Mouse (Mus musculus): ENCODE data around the gene Trim50. TPM values are rescaled to one million over a fixed set of nuclear protein-coding genes. Genes with fewer than 3 reads are reported as not detected.
A peak's percentile ranks its signal among the peaks of the same experiment; 100 is the strongest.

The Trim50 gene
- total RNA-seq, 1 experiment: not detected

GRCm38 (mm10) chr5:135369787-135370654 is 16.9 kb downstream of the Trim50 start, which contains the start of gene Nsun5:
TSS of gene Nsun5 (plus strand) at chr5:135369953.
- in situ Hi-C loops (cut with MboI; ENCODE audit: low sequenced_read_pairs in 2 of 2, unreplicated experiment in 2 of 2): no loop called here
- H3K9ac ChIP-seq (ENCODE audit: insufficient read depth, low read depth, low read length, poor library complexity, severe bottlenecking): peak within 1 kb of the TSS; percentile 95
- H3K4me1 ChIP-seq (ENCODE audit: control insufficient read depth in 2 of 2, insufficient read depth in 2 of 2, low read length in 2 of 2, poor library complexity in 1 of 2): peaks cover 0 to 4% of the 10 kb centered on the region in 2 experiments; a peak in 1 of 4 replicates
- H3K9me3 ChIP-seq (ENCODE audit: control insufficient read depth, insufficient read depth, low read depth, low read length): no peaks in the 10 kb centered on the region
- H3K4me3 ChIP-seq (ENCODE audit: insufficient read depth in 1 of 2, low read depth in 1 of 2, low read length in 2 of 2, poor library complexity in 1 of 2, severe bottlenecking in 1 of 2): peak within 1 kb of the TSS; percentile 97 to 99
- H3K36me3 ChIP-seq (ENCODE audit: control insufficient read depth, insufficient read depth, low read length, poor library complexity, severe bottlenecking): peaks cover 14% of the 10 kb centered on the region
- peak; percentile 96 for DNase-seq (ENCODE audit: low read depth, low spot score)
- peak within 1 kb of the TSS; percentile 65 for H3K27ac ChIP-seq (ENCODE audit: insufficient read depth, low read depth, low read length, poor library complexity, severe bottlenecking)
- TF ChIP-seq MAFK (IDR thresholded peaks at IDR 0.05; ENCODE audit: insufficient read depth, low read depth, low read length) (no peak), CHD2 (IDR thresholded peaks at IDR 0.05; ENCODE audit: low read depth, low read length) (no peak), HCFC1 (IDR thresholded peaks at IDR 0.05; ENCODE audit: borderline replicate concordance, insufficient read depth, low read length) (peak; percentile 71)

GRCm38 (mm10) chr5:135371195-135371594 is 18.1 kb downstream of the Trim50 start:
- no peak for TF ChIP-seq MAFK (IDR thresholded peaks at IDR 0.05; ENCODE audit: insufficient read depth, low read depth, low read length)
- TF ChIP-seq HCFC1 (IDR thresholded peaks at IDR 0.05; ENCODE audit: borderline replicate concordance, insufficient read depth, low read length): no peak
- no peak for TF ChIP-seq ZNF384 (IDR thresholded peaks at IDR 0.05; ENCODE audit: low read depth, low read length)
- TF ChIP-seq CHD2 (IDR thresholded peaks at IDR 0.05; ENCODE audit: low read depth, low read length): no peak
- no peak for TF ChIP-seq ZC3H11A (IDR thresholded peaks at IDR 0.05; ENCODE audit: borderline replicate concordance, low read depth, low read length)
- peaks cover 25% of the 10 kb centered on the region for H3K36me3 ChIP-seq (ENCODE audit: control insufficient read depth, insufficient read depth, low read length, poor library complexity, severe bottlenecking)
- in situ Hi-C loops (cut with MboI; ENCODE audit: low sequenced_read_pairs in 2 of 2, unreplicated experiment in 2 of 2): no loop called here
- H3K4me1 ChIP-seq (ENCODE audit: control insufficient read depth in 2 of 2, insufficient read depth in 2 of 2, low read length in 2 of 2, poor library complexity in 1 of 2): peaks cover 0 to 4% of the 10 kb centered on the region in 2 experiments; a peak in 1 of 4 replicates
- no peak overlapping the region for H3K27ac ChIP-seq (ENCODE audit: insufficient read depth, low read depth, low read length, poor library complexity, severe bottlenecking)
- H3K4me3 ChIP-seq (ENCODE audit: insufficient read depth in 1 of 2, low read depth in 1 of 2, low read length in 2 of 2, poor library complexity in 1 of 2, severe bottlenecking in 1 of 2): no peak overlapping the region
- no peaks in the 10 kb centered on the region for H3K9me3 ChIP-seq (ENCODE audit: control insufficient read depth, insufficient read depth, low read depth, low read length)
- no peak overlapping the region for H3K9ac ChIP-seq (ENCODE audit: insufficient read depth, low read depth, low read length, poor library complexity, severe bottlenecking)
- no peak for DNase-seq (ENCODE audit: low read depth, low spot score)

DNA sequence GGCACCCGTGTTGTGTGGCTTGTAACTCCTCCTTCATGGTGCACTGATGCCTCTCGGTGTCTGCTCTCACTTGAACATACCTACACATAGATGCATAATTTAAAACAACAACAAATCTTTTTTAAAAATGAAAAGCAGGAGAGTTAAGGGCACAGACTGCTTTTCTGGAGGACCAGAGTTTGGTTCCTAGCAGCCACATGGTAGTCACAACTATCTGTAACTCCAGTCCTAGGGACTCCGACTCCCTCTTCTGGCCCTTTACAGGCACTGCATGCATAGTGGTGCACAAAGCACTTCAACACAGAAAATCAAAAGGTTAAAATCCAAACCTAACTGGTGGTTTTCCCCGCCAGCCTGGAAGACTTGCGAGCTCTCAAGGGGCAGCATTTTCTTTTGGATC is 20.5 kb downstream of the Trim50 start:
- in situ Hi-C loops (cut with MboI; ENCODE audit: low sequenced_read_pairs in 2 of 2, unreplicated experiment in 2 of 2): no loop called here
- no peak overlapping the region for H3K9ac ChIP-seq (ENCODE audit: insufficient read depth, low read depth, low read length, poor library complexity, severe bottlenecking)
- no peak for DNase-seq (ENCODE audit: low read depth, low spot score)
- no peak overlapping the region for H3K27ac ChIP-seq (ENCODE audit: insufficient read depth, low read depth, low read length, poor library complexity, severe bottlenecking)
- no peak for TF ChIP-seq ZNF384 (IDR thresholded peaks at IDR 0.05; ENCODE audit: low read depth, low read length)
- 0 out of 2 replicates have a peak, but pooled peaks have one; percentile 28 for TF ChIP-seq HCFC1 (IDR thresholded peaks at IDR 0.05; ENCODE audit: borderline replicate concordance, insufficient read depth, low read length)
- no peak overlapping the region for H3K4me3 ChIP-seq (ENCODE audit: insufficient read depth in 1 of 2, low read depth in 1 of 2, low read length in 2 of 2, poor library complexity in 1 of 2, severe bottlenecking in 1 of 2)
- no peaks in the 10 kb centered on the region for H3K9me3 ChIP-seq (ENCODE audit: control insufficient read depth, insufficient read depth, low read depth, low read length)
- peaks cover 0 to 2% of the 10 kb centered on the region in 2 experiments; a peak in 1 of 4 replicates for H3K4me1 ChIP-seq (ENCODE audit: control insufficient read depth in 2 of 2, insufficient read depth in 2 of 2, low read length in 2 of 2, poor library complexity in 1 of 2)
- peaks cover 42% of the 10 kb centered on the region for H3K36me3 ChIP-seq (ENCODE audit: control insufficient read depth, insufficient read depth, low read length, poor library complexity, severe bottlenecking)

DNA sequence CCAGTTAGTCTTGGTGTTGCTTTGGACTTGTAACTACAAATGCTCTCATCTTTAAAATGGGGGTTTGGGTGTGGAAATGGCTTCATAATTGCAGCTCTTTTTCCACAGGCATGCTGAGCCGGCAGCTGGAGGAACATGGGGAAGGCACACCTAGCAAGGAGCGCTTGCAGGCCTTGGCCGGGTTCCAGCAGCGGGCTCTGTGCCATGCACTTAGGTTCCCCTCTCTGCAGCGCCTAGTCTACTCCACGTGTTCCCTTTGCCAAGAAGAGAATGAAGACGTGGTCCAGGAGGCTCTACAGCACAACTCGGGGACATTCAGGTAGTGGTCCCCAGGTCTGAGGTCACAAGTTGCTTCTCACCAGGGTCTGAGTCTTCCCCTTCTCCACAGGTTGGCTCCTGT is 22.1 kb downstream of the Trim50 start:
- H3K9me3 ChIP-seq (ENCODE audit: control insufficient read depth, insufficient read depth, low read depth, low read length): no peaks in the 10 kb centered on the region
- H3K4me3 ChIP-seq (ENCODE audit: insufficient read depth in 1 of 2, low read depth in 1 of 2, low read length in 2 of 2, poor library complexity in 1 of 2, severe bottlenecking in 1 of 2): no peak overlapping the region
- TF ChIP-seq HCFC1 (IDR thresholded peaks at IDR 0.05; ENCODE audit: borderline replicate concordance, insufficient read depth, low read length) (no peak), CHD2 (IDR thresholded peaks at IDR 0.05; ENCODE audit: low read depth, low read length) (no peak), ZC3H11A (IDR thresholded peaks at IDR 0.05; ENCODE audit: borderline replicate concordance, low read depth, low read length) (no peak), ZNF384 (IDR thresholded peaks at IDR 0.05; ENCODE audit: low read depth, low read length) (no peak), MAFK (IDR thresholded peaks at IDR 0.05; ENCODE audit: insufficient read depth, low read depth, low read length) (no peak)
- H3K36me3 ChIP-seq (ENCODE audit: control insufficient read depth, insufficient read depth, low read length, poor library complexity, severe bottlenecking): peaks cover 54% of the 10 kb centered on the region
- in situ Hi-C loops (cut with MboI; ENCODE audit: low sequenced_read_pairs in 2 of 2, unreplicated experiment in 2 of 2): no loop called here
- no peak overlapping the region for H3K27ac ChIP-seq (ENCODE audit: insufficient read depth, low read depth, low read length, poor library complexity, severe bottlenecking)
- no peak overlapping the region for H3K9ac ChIP-seq (ENCODE audit: insufficient read depth, low read depth, low read length, poor library complexity, severe bottlenecking)
- peaks cover 0 to 1% of the 10 kb centered on the region in 2 experiments; a peak in 1 of 4 replicates for H3K4me1 ChIP-seq (ENCODE audit: control insufficient read depth in 2 of 2, insufficient read depth in 2 of 2, low read length in 2 of 2, poor library complexity in 1 of 2)
- DNase-seq (ENCODE audit: low read depth, low spot score): no peak

Measured in ES-E14 (cell line).